Mouse (Mus musculus): ENCODE results near the gene Wscd2. TPM values are rescaled to one million over a fixed set of nuclear protein-coding genes. Genes with fewer than 3 reads are reported as not detected.

Gene Wscd2
- polyA plus RNA-seq, 1 experiment from 2014 or later: 11.3 TPM

DNA sequence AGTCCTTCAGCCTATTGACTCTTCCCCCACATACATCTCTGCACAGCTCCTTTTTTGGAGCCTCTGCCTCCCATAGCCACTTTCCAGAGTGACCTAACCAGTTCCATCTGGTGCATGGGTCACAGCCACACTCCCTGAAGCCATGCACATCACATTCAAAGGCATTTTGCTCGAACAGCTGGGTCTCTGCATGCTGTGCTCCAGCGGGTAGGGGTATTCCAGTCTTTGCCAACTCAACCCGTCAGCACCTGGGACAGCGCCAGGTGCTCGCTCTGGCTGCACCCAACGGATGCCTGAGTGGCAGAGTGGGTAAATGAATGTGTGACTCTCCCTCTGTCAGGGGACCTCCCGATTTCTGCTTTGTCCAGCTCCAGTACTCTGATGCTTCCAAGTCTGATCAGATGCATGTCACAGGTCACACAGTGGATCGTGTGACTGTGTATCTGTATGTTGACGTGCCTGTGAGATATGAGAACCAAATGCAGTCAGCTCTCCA lies 63.3 kb downstream of the Wscd2 start:
- WGBS: 12% methylated on average over 9 of the region's 9 CpGs
- Histone ChIP-seq H3K4me2 (ENCODE audit: low read depth) (no peak overlapping the region), H3K4me3 (ENCODE audit: low read depth, low read length) (no peak overlapping the region), H3K9ac (ENCODE audit: low read length) (no peak overlapping the region), H3K9me3 (ENCODE audit: control insufficient read depth, low read length) (no peaks in the 10 kb centered on the region), H3K27me3 (ENCODE audit: control insufficient read depth, insufficient read depth, low read length) (peaks cover 6% of the 10 kb centered on the region; the same call in 1 of the 2 replicates), H3K27ac (ENCODE audit: low read depth, low read length) (no peak overlapping the region), H3K4me1 (ENCODE audit: control insufficient read depth, insufficient read depth, low read length) (no peaks in the 10 kb centered on the region), H3K36me3 (ENCODE audit: control insufficient read depth, insufficient read depth, low read length) (no peaks in the 10 kb centered on the region)
- peak; percentile 64 for DNase-seq (ENCODE audit: low spot score)
- ATAC-seq (ENCODE audit: insufficient read depth, low FRiP score, low TSS enrichment): no peak

GRCm38 (mm10) chr5:113554095-113554494 lies 64.0 kb downstream of the Wscd2 start:
- Histone ChIP-seq H3K36me3 (ENCODE audit: control insufficient read depth, insufficient read depth, low read length) (no peaks in the 10 kb centered on the region), H3K4me1 (ENCODE audit: control insufficient read depth, insufficient read depth, low read length) (no peaks in the 10 kb centered on the region), H3K9ac (ENCODE audit: low read length) (no peak overlapping the region), H3K4me3 (ENCODE audit: low read depth, low read length) (no peak overlapping the region), H3K27ac (ENCODE audit: low read depth, low read length) (no peak overlapping the region), H3K9me3 (ENCODE audit: control insufficient read depth, low read length) (no peaks in the 10 kb centered on the region), H3K27me3 (ENCODE audit: control insufficient read depth, insufficient read depth, low read length) (peaks cover 6% of the 10 kb centered on the region; the same call in 1 of the 2 replicates), H3K4me2 (ENCODE audit: low read depth) (no peak overlapping the region)
- ATAC-seq (ENCODE audit: insufficient read depth, low FRiP score, low TSS enrichment): no peak
- DNase-seq (ENCODE audit: low spot score): no peak
- WGBS: 62% methylated on average over 15 of the region's 15 CpGs

DNA sequence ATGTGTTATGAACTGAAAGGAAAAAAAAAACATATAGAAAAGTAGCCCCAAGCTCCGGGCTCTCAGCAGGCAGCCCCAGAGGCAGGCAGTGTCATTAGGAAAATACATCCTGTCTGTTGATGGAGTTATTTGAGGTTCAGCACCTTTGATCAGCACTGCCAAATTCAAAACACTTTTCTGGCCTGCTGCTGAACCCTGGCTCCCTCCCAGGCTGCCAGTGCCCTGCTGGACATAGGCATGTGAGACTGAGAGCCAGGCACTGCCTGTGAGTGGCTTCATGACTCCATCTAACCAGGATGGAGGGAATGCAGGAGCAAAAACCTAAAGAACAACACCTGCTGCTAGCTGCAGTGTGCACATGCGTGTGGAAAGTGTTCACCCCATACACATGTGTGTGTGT lies 64.4 kb downstream of the Wscd2 start:
- Histone ChIP-seq H3K4me2 (ENCODE audit: low read depth) (no peak overlapping the region), H3K36me3 (ENCODE audit: control insufficient read depth, insufficient read depth, low read length) (no peaks in the 10 kb centered on the region), H3K9me3 (ENCODE audit: control insufficient read depth, low read length) (no peaks in the 10 kb centered on the region), H3K27ac (ENCODE audit: low read depth, low read length) (no peak overlapping the region), H3K4me1 (ENCODE audit: control insufficient read depth, insufficient read depth, low read length) (no peaks in the 10 kb centered on the region), H3K9ac (ENCODE audit: low read length) (no peak overlapping the region), H3K4me3 (ENCODE audit: low read depth, low read length) (no peak overlapping the region), H3K27me3 (ENCODE audit: control insufficient read depth, insufficient read depth, low read length) (peaks cover 6% of the 10 kb centered on the region; the same call in 1 of the 2 replicates)
- no peak for ATAC-seq (ENCODE audit: insufficient read depth, low FRiP score, low TSS enrichment)
- WGBS: 80% methylated on average over 2 of the region's 2 CpGs
- no peak for DNase-seq (ENCODE audit: low spot score)

GRCm38 (mm10) chr5:113555684-113556083 lies 65.6 kb downstream of the Wscd2 start:
- Histone ChIP-seq H3K4me3 (ENCODE audit: low read depth, low read length) (no peak overlapping the region), H3K9me3 (ENCODE audit: control insufficient read depth, low read length) (no peaks in the 10 kb centered on the region), H3K9ac (ENCODE audit: low read length) (no peak overlapping the region), H3K36me3 (ENCODE audit: control insufficient read depth, insufficient read depth, low read length) (no peaks in the 10 kb centered on the region), H3K4me2 (ENCODE audit: low read depth) (no peak overlapping the region), H3K27me3 (ENCODE audit: control insufficient read depth, insufficient read depth, low read length) (peaks cover 3% of the 10 kb centered on the region; the same call in 1 of the 2 replicates), H3K4me1 (ENCODE audit: control insufficient read depth, insufficient read depth, low read length) (no peaks in the 10 kb centered on the region), H3K27ac (ENCODE audit: low read depth, low read length) (no peak overlapping the region)
- no peak for DNase-seq (ENCODE audit: low spot score)
- WGBS: 72% methylated on average over 2 of the region's 2 CpGs
- no peak for ATAC-seq (ENCODE audit: insufficient read depth, low FRiP score, low TSS enrichment)

GRCm38 (mm10) chr5:113558065-113558464 lies 67.9 kb downstream of the Wscd2 start:
- ATAC-seq (ENCODE audit: insufficient read depth, low FRiP score, low TSS enrichment) (no peak), DNase-seq (ENCODE audit: low spot score) (no peak)
- Histone ChIP-seq H3K9me3 (ENCODE audit: control insufficient read depth, low read length) (no peaks in the 10 kb centered on the region), H3K4me2 (ENCODE audit: low read depth) (no peak overlapping the region), H3K27ac (ENCODE audit: low read depth, low read length) (no peak overlapping the region), H3K4me3 (ENCODE audit: low read depth, low read length) (no peak overlapping the region), H3K36me3 (ENCODE audit: control insufficient read depth, insufficient read depth, low read length) (no peaks in the 10 kb centered on the region), H3K27me3 (ENCODE audit: control insufficient read depth, insufficient read depth, low read length) (no peaks in the 10 kb centered on the region), H3K9ac (ENCODE audit: low read length) (no peak overlapping the region), H3K4me1 (ENCODE audit: control insufficient read depth, insufficient read depth, low read length) (no peaks in the 10 kb centered on the region)
- 87% methylated on average over 8 of the region's 8 CpGs for WGBS

- WGBS: 81% methylated on average over 5 of the region's 5 CpGs
- Histone ChIP-seq H3K9me3 (ENCODE audit: control insufficient read depth, low read length) (no peaks in the 10 kb centered on the region), H3K27me3 (ENCODE audit: control insufficient read depth, insufficient read depth, low read length) (no peaks in the 10 kb centered on the region), H3K4me1 (ENCODE audit: control insufficient read depth, insufficient read depth, low read length) (no peaks in the 10 kb centered on the region), H3K4me3 (ENCODE audit: low read depth, low read length) (no peak overlapping the region), H3K36me3 (ENCODE audit: control insufficient read depth, insufficient read depth, low read length) (no peaks in the 10 kb centered on the region), H3K4me2 (ENCODE audit: low read depth) (no peak overlapping the region), H3K27ac (ENCODE audit: low read depth, low read length) (no peak overlapping the region), H3K9ac (ENCODE audit: low read length) (no peak overlapping the region)
- no peak for DNase-seq (ENCODE audit: low spot score)
- no peak for ATAC-seq (ENCODE audit: insufficient read depth, low FRiP score, low TSS enrichment)
Measured at GRCm38 (mm10) chr5:113559627-113560026, 69.5 kb downstream of the Wscd2 start.

DNA sequence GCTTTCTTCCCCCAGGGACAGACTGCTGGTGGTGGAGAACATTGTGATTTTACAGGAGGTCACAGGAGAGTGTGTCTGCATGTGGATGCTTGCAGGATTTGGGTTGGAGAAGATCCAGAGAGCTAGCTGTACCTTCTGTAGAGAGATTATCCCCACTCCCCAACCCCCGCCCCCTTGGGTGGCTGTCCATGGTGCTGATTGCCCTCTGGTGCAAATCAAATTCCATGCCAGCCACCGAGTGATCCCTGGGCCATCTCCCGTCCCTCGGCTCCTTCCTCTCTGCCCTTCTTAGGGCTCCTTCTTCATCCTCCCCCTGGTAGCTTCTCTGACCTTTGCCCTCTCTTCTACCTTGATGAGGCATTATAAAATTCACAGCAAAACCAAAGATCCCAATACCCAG lies 74.3 kb downstream of the Wscd2 start:
- Histone ChIP-seq H3K4me1 (ENCODE audit: control insufficient read depth, insufficient read depth, low read length) (no peaks in the 10 kb centered on the region), H3K4me2 (ENCODE audit: low read depth) (no peak overlapping the region), H3K9me3 (ENCODE audit: control insufficient read depth, low read length) (no peaks in the 10 kb centered on the region), H3K27ac (ENCODE audit: low read depth, low read length) (no peak overlapping the region), H3K4me3 (ENCODE audit: low read depth, low read length) (no peak overlapping the region), H3K36me3 (ENCODE audit: control insufficient read depth, insufficient read depth, low read length) (no peaks in the 10 kb centered on the region), H3K27me3 (ENCODE audit: control insufficient read depth, insufficient read depth, low read length) (no peaks in the 10 kb centered on the region), H3K9ac (ENCODE audit: low read length) (no peak overlapping the region)
- DNase-seq (ENCODE audit: low spot score) (no peak), ATAC-seq (ENCODE audit: insufficient read depth, low FRiP score, low TSS enrichment) (no peak)
- 36% methylated on average over 4 of the region's 4 CpGs for WGBS

- Histone ChIP-seq H3K27me3 (ENCODE audit: control insufficient read depth, insufficient read depth, low read length) (no peaks in the 10 kb centered on the region), H3K9ac (ENCODE audit: low read length) (no peak overlapping the region), H3K36me3 (ENCODE audit: control insufficient read depth, insufficient read depth, low read length) (no peaks in the 10 kb centered on the region), H3K4me2 (ENCODE audit: low read depth) (no peak overlapping the region), H3K4me3 (ENCODE audit: low read depth, low read length) (no peak overlapping the region), H3K9me3 (ENCODE audit: control insufficient read depth, low read length) (no peaks in the 10 kb centered on the region), H3K4me1 (ENCODE audit: control insufficient read depth, insufficient read depth, low read length) (no peaks in the 10 kb centered on the region), H3K27ac (ENCODE audit: low read depth, low read length) (no peak overlapping the region)
- ATAC-seq (ENCODE audit: insufficient read depth, low FRiP score, low TSS enrichment): no peak
- 82% methylated on average over 10 of the region's 10 CpGs for WGBS
- no peak for DNase-seq (ENCODE audit: low spot score)
Measured at GRCm38 (mm10) chr5:113565101-113565854, 75.1 kb downstream of the Wscd2 start.

DNA sequence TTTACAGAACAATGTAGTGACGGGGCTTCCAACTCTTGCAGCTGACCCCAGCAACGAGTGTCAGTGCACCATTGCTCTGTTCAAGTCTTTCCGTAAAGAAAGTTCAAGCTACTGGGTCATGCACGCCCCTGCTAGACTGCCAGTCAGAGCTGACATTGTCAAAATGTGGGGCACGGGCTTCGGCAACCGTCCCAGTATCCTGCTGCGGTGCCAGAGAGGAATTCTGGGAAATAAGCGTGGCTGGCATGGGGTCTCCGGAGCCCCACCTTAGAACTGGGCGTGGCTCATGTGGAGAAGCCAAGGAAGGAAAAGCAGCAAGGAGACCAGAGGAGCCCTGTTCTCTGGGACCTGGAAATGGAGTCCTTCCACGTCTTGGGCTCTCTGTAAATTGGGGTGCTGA lies 75.7 kb downstream of the Wscd2 start:
- H3K9me3 ChIP-seq (ENCODE audit: control insufficient read depth, low read length): no peaks in the 10 kb centered on the region
- no peak overlapping the region for H3K9ac ChIP-seq (ENCODE audit: low read length)
- H3K36me3 ChIP-seq (ENCODE audit: control insufficient read depth, insufficient read depth, low read length): no peaks in the 10 kb centered on the region
- 75% methylated on average over 12 of the region's 12 CpGs for WGBS
- no peak overlapping the region for H3K27ac ChIP-seq (ENCODE audit: low read depth, low read length)
- H3K4me3 ChIP-seq (ENCODE audit: low read depth, low read length): no peak overlapping the region
- H3K4me1 ChIP-seq (ENCODE audit: control insufficient read depth, insufficient read depth, low read length): no peaks in the 10 kb centered on the region
- H3K4me2 ChIP-seq (ENCODE audit: low read depth): no peak overlapping the region
- DNase-seq (ENCODE audit: low spot score) (no peak), ATAC-seq (ENCODE audit: insufficient read depth, low FRiP score, low TSS enrichment) (no peak)
- H3K27me3 ChIP-seq (ENCODE audit: control insufficient read depth, insufficient read depth, low read length): no peaks in the 10 kb centered on the region

Data from neural tube, embryonic 11.5 days (tissue).